11 mouse cellular contexts compared by ENCODE assay signal in the genomic region with DNA sequence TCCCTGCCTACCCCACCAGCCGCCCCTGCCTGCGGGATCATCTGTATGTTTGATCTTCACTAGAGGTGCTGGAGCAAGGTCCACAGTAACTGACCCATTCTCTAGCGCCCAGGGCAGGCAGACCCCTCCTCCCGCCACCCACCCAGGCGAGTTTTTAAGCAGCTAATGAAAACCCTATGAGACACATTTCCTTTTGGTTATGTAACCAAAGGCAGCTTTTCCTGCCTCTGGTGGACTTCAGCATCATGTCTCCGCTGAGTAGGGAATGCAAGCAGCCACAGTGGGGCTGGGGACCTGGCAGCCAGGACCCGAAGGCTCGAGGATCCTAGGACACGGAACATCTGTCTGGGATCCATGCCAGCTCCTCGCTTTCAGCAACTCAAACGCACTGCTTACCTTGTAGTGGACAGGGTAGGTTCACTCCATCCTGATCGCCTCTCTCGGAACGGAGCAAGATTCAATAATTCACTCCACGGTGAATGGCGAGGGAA. TPM values are rescaled to one million over a fixed set of nuclear protein-coding genes. Genes with fewer than 3 reads are reported as not detected.
DNase-seq lines count a peak whose midpoint lies in the region; TF ChIP-seq lines count a peak whose summit lies in the region.
"Had no signal": no experiment of that assay in that cellular context is flagged by ENCODE, and none has a peak within 500 bp of the region (broad histone marks: within the 10 kb centered on the region; RNA-seq: fewer than 3 reads in every experiment).

No protein-coding gene starts in this region.

- no peaks in the 10 kb centered on the region for H3K9me3 ChIP-seq in ES-Bruce4 (replicated peaks; ENCODE audit: control insufficient read depth, insufficient read depth, low read length, poor library complexity, severe bottlenecking)
- no peaks in the 10 kb centered on the region for H3K9me3 ChIP-seq in hindbrain, embryonic 10.5 days
- no peaks in the 10 kb centered on the region for H3K9me3 ChIP-seq in midbrain, embryonic 10.5 days (replicated peaks)
- H3K9me3 ChIP-seq: heart, embryonic 10.5 days had no signal

- H3K27ac ChIP-seq in ES-Bruce4 (ENCODE audit: insufficient read depth, low read length) = no peak overlapping the region
- no peak overlapping the region for H3K27ac ChIP-seq in hindbrain, embryonic 10.5 days
- H3K27ac ChIP-seq in midbrain, embryonic 10.5 days (replicated peaks) = no peak overlapping the region
- H3K27ac ChIP-seq in thymus, adult 2 months (ENCODE audit: control insufficient read depth, insufficient read depth, low read length) = no peak overlapping the region
- H3K27ac ChIP-seq: heart, embryonic 10.5 days had no signal

- 14% methylated on average over 16 of the region's 16 CpGs for WGBS in hindbrain, embryonic 10.5 days
- WGBS in midbrain, embryonic 10.5 days = 12% methylated on average over 16 of the region's 16 CpGs
- WGBS in thymus, adult 2 months = 23% methylated on average over 16 of the region's 16 CpGs

- no peak for TF ChIP-seq POLR2A in ES-Bruce4 (IDR thresholded peaks at IDR 0.05; ENCODE audit: insufficient read depth, low read length)
- no peak for TF ChIP-seq POLR2A in thymus, adult 2 months (IDR thresholded peaks at IDR 0.05; ENCODE audit: control insufficient read depth, extremely low read depth, insufficient read depth, low read length, poor library complexity)

- no peak for TF ChIP-seq CTCF in ES-Bruce4 (IDR thresholded peaks at IDR 0.05; ENCODE audit: low read depth, low read length)
- TF ChIP-seq CTCF in thymus, adult 2 months (IDR thresholded peaks at IDR 0.05; ENCODE audit: borderline replicate concordance, control insufficient read depth, extremely low read depth, insufficient read depth, low read length, poor library complexity) = no peak

- peak overlapping the region; percentile 6; the same call in 1 of the 2 replicates for H3K4me3 ChIP-seq in ES-Bruce4 (ENCODE audit: low read depth, low read length)
- peak overlapping the region; percentile 53 for H3K4me3 ChIP-seq in hindbrain, embryonic 10.5 days
- peak overlapping the region; percentile 54 for H3K4me3 ChIP-seq in midbrain, embryonic 10.5 days
- no peak overlapping the region for H3K4me3 ChIP-seq in thymus, adult 2 months (ENCODE audit: control insufficient read depth, insufficient read depth, low read length)
- H3K4me3 ChIP-seq: myocyte had no signal

- H3K27me3 ChIP-seq in ES-Bruce4 (ENCODE audit: control insufficient read depth, insufficient read depth, low read length, poor library complexity, severe bottlenecking) = no peaks in the 10 kb centered on the region; the same call in 1 of the 2 replicates
- H3K27me3 ChIP-seq in hindbrain, embryonic 10.5 days (ENCODE audit: insufficient read depth, poor library complexity, severe bottlenecking) = peaks cover 39% of the 10 kb centered on the region
- peaks cover 40% of the 10 kb centered on the region for H3K27me3 ChIP-seq in midbrain, embryonic 10.5 days (ENCODE audit: low read depth, poor library complexity, severe bottlenecking)
- no peaks in the 10 kb centered on the region for H3K27me3 ChIP-seq in thymus, adult 2 months (ENCODE audit: control insufficient read depth, insufficient read depth, low read length)

- no peak for TF ChIP-seq EP300 in ES-Bruce4 (IDR thresholded peaks at IDR 0.05; ENCODE audit: insufficient read depth, low read depth, low read length)

- H3K4me1 ChIP-seq in ES-Bruce4 (ENCODE audit: control insufficient read depth, insufficient read depth, low read length) = no peaks in the 10 kb centered on the region
- H3K4me1 ChIP-seq in hindbrain, embryonic 10.5 days (replicated peaks) = peaks cover 24% of the 10 kb centered on the region
- peaks cover 37% of the 10 kb centered on the region for H3K4me1 ChIP-seq in midbrain, embryonic 10.5 days
- no peaks in the 10 kb centered on the region for H3K4me1 ChIP-seq in thymus, adult 2 months (replicated peaks; ENCODE audit: control insufficient read depth, insufficient read depth, low read length)

- H3K9ac ChIP-seq in ES-Bruce4 (ENCODE audit: low read depth, poor library complexity, severe bottlenecking) = no peak overlapping the region

- H3K36me3 ChIP-seq in ES-Bruce4 (ENCODE audit: control insufficient read depth, insufficient read depth, low read length, poor library complexity, severe bottlenecking) = no peaks in the 10 kb centered on the region
- H3K36me3 ChIP-seq in hindbrain, embryonic 10.5 days = no peaks in the 10 kb centered on the region
- H3K36me3 ChIP-seq in midbrain, embryonic 10.5 days = no peaks in the 10 kb centered on the region
- no peaks in the 10 kb centered on the region for H3K36me3 ChIP-seq in thymus, adult 2 months (ENCODE audit: control insufficient read depth, insufficient read depth, low read length)
- H3K36me3 ChIP-seq: heart, embryonic 10.5 days had no signal

- peak; percentile 67 for DNase-seq in cerebellum, adult 8-10 months
- no peak for DNase-seq in hindbrain, embryonic 10.5 days (ENCODE audit: low spot score)
- no peak for DNase-seq in midbrain, embryonic 10.5 days (ENCODE audit: low spot score)
- no peak for DNase-seq in Muller cell, postnatal 12 days (ENCODE audit: inconsistent ontology term)
- no peak for DNase-seq in thymus, postnatal 14 days
- no peak for DNase-seq in spleen, postnatal 36 days (ENCODE audit: low spot score in 2 of 2)
- no peak for DNase-seq in thymus, adult 2 months

RNA-seq across cellular contexts. Expression of a gene that starts 0.7 kb away (rescaled TPM):
- polyA plus RNA-seq in ES-Bruce4 (2011; ENCODE audit: insufficient read depth, insufficient read length, low read depth, missing spikeins) = not detected in 2 replicates
- not detected in 2 replicates for polyA plus RNA-seq in hindbrain, embryonic 10.5 days (2016; fragmentation: Nextera tagmentation; extraction: Ambion mirVana)
- polyA plus RNA-seq in midbrain, embryonic 10.5 days (2016; fragmentation: Nextera tagmentation; extraction: Ambion mirVana) = 0.04 and 0.09 TPM in 2 replicates
- polyA plus RNA-seq in thymus, adult 2 months (2012; rRNA removed) = 0.05 and 0.07 TPM in 2 replicates
- polyA plus RNA-seq: myocyte, Patski had no signal
